Mouse (Mus musculus): ENCODE measurements at regions not wholly inside any gene's neighbourhood (a gene's known extent, or its start where the extent isn't known, plus 50 kb on each side); places are given as distances from the start of the nearest gene placed in this dataset.

GRCm38 (mm10) chr2:174884232-174885225 lies 124.1 kb downstream of the Edn3 start:
- ATAC-seq (replicated peaks; ENCODE audit: low read depth, poor library complexity, severe bottlenecking), result no peak

DNA sequence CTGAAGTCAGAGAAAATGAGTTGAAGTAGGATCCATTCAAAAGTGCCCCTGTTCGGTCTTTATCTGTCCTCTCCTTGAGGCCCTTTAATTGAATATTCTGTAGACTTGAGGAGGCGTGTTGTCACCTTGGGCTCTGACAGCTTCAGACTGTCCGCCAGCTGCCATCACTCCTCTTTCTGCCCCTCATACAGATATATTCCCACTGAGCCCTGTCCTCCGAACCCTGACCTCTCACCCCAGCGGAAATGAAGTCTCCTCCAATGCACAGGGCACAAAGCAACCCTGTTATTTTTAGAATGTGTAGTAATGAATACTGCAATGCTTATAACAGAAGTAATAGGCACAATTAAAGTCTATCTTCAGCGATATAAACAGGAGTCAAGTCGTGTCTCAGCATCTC lies 117.4 kb upstream of the Gm14444 start:
- no peak for ATAC-seq (replicated peaks; ENCODE audit: low read depth, poor library complexity, severe bottlenecking)

- no peak for ATAC-seq (replicated peaks; ENCODE audit: low read depth, poor library complexity, severe bottlenecking)
These were observed 112.6 kb upstream of the Gm14444 start for GRCm38 (mm10) chr2:174897424-174897823.

DNA sequence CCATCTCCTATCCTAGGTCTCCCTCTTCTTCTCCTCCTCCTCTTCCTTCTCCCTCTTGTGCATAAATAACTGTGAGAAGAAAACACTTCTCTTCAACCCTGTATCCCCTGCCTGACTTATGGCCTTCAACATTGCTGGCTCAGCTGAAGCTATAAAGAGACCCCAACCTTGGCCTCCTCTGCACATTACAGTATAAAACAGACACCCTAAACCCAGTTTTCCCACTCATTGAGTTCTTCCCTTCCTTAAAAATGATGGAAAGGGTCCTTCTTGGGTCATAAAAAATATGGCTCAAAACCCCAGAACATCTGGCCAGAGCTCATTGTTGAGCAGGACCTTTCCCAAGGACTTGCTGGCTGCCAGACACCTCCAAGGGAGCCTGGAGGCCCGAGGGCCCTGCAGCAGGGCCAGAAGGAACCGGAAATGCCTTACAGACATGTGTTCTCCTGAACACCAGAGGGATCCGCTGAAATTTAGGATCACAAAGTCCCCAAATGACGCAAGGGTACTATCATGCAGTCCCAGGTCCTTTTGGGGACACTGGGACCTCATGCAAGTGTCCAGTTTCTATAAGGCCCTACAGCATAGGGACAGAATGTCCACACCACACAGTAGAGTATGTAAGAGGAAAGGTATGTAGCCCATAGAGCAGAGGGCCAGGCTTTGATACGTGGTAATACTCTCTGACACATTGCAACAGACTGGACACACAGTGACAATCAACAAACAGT lies 109.9 kb upstream of the Gm14444 start:
- 0 out of 2 replicates have a peak, but pooled peaks have one; percentile 7 for ATAC-seq (replicated peaks; ENCODE audit: low read depth, poor library complexity, severe bottlenecking)

DNA sequence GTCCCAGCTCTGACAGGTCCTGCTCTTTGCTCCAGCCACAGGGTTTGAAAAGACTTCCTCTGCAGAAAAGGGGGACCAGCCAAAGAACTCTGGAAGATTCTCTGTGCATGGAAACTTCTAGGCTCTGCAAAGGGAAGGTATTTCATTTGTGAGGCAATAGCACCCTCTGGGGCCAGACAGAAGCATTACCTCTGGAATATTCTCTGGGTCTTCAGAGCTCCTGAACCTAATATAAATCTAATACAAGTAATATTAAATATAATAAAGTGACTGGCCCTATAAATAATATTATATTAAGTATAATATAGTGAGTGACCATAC lies 109.4 kb upstream of the Gm14444 start:
- peak; percentile 87 for ATAC-seq (replicated peaks; ENCODE audit: low read depth, poor library complexity, severe bottlenecking)

- no peak for ATAC-seq (replicated peaks; ENCODE audit: low read depth, poor library complexity, severe bottlenecking)
These were observed 108.2 kb upstream of the Gm14444 start for GRCm38 (mm10) chr2:174901801-174902200.

- no peak for ATAC-seq (replicated peaks; ENCODE audit: low read depth, poor library complexity, severe bottlenecking)
These were observed 106.4 kb upstream of the Gm14444 start for GRCm38 (mm10) chr2:174903627-174904026.

DNA sequence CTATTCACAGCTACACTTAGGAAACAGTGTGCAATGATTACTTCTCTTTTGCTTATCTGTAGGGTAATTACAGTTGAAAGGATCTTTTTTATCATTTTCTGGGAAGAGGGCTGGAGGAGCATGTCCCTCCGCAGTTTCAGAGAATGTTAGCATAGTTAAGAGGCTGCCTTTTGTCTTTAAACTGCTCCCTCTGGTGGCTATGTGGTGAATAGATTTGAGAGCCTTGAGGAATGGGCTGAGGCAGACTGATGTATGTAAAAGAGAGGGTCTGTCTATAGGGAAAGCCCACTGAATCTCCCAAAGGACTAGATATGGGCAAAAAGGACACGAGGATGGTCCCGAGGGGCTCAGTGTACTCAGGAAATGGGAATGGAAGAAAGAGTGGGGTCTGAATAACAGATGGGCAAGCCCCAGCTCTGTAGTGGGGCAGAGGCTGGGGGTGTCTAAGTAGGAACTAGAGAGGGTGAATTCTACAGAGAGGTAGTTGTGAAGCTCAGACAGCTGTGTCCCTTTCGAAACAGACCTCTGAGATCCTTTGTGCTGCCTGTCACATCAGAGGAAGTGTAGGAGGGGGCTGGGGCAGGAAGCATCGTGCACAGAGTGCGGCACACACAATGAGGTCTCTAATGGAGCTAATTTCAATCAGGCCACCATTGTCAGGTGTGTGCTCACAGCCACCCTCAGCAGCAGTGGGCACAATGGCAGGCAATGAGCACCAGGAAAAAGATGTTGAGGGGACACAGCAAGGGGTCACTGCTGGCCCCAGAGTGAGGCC lies 104.0 kb upstream of the Gm14444 start:
- ATAC-seq (replicated peaks; ENCODE audit: low read depth, poor library complexity, severe bottlenecking), result peak; percentile 84

DNA sequence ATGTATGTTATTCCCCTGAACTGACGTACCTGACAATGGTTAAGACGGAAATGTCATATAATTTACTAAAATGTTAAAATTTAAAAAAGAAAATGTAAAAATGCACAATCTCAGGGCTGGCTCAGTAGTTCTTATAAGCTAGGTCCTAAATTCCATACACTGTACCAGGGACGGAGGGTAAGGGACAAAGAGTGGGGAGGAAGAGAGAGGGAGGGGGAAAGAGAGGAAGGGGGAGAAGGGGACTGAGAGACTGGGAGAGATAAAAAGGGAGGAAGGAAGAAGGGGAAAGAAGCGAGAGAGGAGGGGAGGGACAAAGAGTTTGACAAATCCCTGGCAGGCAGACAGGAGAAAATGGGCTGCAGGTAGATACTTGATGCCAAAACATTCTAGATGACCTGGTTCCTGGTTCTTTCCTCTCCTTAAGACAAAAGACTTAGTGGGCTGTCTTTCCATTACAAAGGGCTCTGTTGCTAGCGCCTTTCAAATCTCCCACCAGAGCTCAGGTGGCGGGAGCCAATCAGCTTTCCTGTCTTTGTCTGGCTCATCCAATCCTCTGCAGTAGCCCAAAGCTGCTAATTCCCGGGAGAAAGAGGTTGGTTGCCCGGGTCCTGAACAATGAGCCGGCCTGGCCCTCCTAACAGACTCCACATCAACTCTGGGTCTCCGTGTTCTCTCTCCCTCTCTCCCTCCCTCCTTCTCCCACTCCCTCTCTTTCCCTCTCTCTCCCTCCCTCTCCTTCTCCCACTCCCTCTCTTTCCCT lies 92.7 kb upstream of the Gm14444 start:
- no peak for ATAC-seq (replicated peaks; ENCODE audit: low read depth, poor library complexity, severe bottlenecking)

DNA sequence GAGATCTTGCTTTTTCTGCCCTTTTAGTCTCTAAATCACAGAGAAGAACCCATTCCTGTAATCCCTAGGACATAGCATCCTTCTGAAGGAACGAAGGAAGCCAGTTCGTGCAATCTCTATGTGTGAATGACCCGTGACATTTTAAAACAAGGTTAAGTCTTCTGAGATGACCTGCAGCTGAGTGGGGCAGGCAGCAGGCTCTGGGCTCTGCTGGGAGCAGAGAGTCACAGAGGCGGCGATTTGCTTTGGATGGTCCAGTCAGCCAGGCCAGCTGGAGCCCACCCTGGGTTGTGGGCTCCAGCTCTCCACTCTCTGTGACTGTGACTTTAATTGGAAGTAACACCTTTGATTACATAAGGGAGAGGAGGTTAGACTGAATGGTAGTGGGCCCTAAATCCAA lies 92.1 kb upstream of the Gm14444 start:
- no peak for ATAC-seq (replicated peaks; ENCODE audit: low read depth, poor library complexity, severe bottlenecking)

GRCm38 (mm10) chr2:174922208-174922607 lies 87.8 kb upstream of the Gm14444 start:
- ATAC-seq (replicated peaks; ENCODE audit: low read depth, poor library complexity, severe bottlenecking), result no peak

DNA sequence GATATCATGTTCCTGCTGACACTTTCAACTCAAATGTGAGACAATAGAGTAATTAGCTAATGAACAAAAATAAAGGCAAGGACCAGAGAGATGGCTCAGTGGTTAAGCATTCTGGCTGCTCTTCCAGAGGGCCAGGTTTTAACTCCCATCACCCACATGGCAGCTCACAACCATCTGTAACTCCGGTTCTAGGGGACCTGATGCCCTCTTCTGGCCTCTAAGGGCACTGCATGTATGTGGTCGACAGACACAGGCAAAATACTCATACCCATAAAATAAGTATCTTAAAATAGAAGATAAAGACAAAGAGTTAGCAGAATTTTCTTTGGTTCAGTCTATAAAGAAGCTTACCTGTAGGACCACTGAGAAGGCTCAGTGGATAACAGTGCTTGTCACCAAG lies 80.3 kb upstream of the Gm14444 start:
- ATAC-seq (replicated peaks; ENCODE audit: low read depth, poor library complexity, severe bottlenecking), result no peak

- ATAC-seq (replicated peaks; ENCODE audit: low read depth, poor library complexity, severe bottlenecking), result peak; percentile 98
These were observed 77.7 kb upstream of the Gm14444 start for GRCm38 (mm10) chr2:174932137-174933012.

DNA sequence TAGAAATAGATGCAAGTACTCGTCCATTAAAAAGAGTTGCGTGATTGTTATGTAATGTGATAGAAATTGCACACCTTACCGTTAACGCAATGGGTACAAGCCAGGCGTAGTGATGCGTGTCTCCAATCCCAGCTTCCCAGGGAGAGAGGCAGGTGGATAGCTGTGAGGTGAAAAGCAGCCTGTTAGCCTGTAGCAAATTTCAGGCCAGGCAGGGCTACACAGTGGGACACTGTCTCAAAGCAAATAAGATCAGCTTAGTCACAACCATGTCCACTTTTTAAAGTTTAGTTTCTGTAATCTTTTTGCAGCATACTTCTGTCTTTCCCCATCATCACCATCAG lies 77.1 kb upstream of the Gm14444 start:
- ATAC-seq (replicated peaks; ENCODE audit: low read depth, poor library complexity, severe bottlenecking), result peak; percentile 9; the same call in 1 of the 2 replicates

GRCm38 (mm10) chr2:174936665-174937064 lies 73.4 kb upstream of the Gm14444 start:
- ATAC-seq (replicated peaks; ENCODE audit: low read depth, poor library complexity, severe bottlenecking), result peak; percentile 69

DNA sequence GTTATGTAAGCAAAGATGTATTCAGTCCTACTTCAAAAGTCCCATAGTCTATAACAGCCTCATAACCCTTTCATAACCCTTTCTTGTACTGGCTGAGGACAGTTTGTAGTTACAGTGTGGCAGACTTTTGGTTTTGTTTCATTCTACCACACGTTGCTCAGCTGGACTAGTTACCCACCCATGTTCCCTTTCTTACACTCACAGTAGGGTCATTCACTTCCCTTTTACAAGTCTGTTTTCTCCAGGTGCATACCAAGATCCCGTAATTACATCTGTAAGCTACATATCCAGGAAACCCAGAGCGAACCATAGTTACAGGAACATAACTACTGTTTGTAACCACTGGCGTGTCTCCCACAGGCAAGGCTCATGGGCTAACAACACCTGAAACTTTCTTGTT lies 72.1 kb upstream of the Gm14444 start:
- peak; percentile 37 for ATAC-seq (replicated peaks; ENCODE audit: low read depth, poor library complexity, severe bottlenecking)

DNA sequence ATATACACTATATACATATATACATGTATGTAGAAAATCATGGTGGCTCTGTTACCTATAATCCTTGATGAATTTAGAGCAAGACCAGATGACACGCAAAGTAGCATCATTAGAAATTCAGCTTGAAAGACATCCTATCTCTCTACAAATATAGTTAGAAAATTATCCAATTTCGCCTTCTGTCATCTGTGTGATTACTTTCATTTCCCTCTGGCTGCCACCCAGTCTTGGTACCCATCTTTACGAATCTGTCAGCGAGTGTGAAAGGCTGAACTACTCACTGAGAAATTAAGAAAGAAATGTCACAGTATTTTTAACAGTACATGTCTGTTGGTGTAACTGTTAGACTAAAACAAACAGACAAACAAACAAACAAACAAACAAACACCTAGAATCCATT lies 67.8 kb upstream of the Gm14444 start:
- no peak for ATAC-seq (replicated peaks; ENCODE audit: low read depth, poor library complexity, severe bottlenecking)

DNA sequence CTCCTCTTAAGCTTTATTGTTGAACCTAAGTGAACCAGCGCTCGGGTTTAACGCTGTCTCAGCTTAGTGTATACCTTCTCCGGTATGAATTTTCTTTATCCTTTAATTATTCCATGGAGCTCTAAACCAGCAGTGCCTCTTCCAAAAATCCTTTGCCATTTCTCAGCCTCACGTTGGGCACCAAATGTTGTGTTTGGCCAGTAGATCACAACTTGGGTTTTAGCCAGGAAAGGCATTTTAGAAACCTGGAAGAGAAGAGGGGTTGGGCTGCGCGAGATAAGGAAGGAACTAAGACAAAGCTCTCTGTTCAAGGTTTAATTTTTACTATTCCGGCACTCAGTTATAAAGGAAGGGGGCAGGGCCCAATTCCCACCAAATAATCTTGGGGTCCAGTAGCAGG lies 61.9 kb upstream of the Gm14444 start:
- ATAC-seq (replicated peaks; ENCODE audit: low read depth, poor library complexity, severe bottlenecking), result no peak
